Mouse (Mus musculus) hindbrain, embryonic 16.5 days (tissue): ENCODE measurements around the gene Gnpat. TPM values are rescaled to one million over a fixed set of nuclear protein-coding genes. Genes with fewer than 3 reads are reported as not detected.

Experiments used
- ATAC-seq: fragments of 200-750 bp; cut with Nextera tagmentation; 2 replicates; pipeline ENCODE4 v1.8.0; 2017; ENCODE audit warnings: moderate TSS enrichment, moderate library complexity
- H3K27ac ChIP-seq: fragments of 300-500 bp; sonication (generic); 2 replicates; pipeline ENCODE4 v1.5.1; 2014; ENCODE audit warnings: low read depth, mild to moderate bottlenecking, control low read depth, low read length, moderate library complexity
- H3K27me3 ChIP-seq: fragments of 300-500 bp; sonication (generic); replicated peaks from 2 replicates; pipeline ENCODE4 v1.6.1; 2014; ENCODE audit warnings: low read length; ENCODE audit not compliant: control insufficient read depth, insufficient read depth
- H3K36me3 ChIP-seq: fragments of 300-500 bp; sonication (generic); 2 replicates; pipeline ENCODE4 v1.6.1; 2014; ENCODE audit warnings: mild to moderate bottlenecking, low read length, moderate library complexity, mixed read lengths; ENCODE audit not compliant: control insufficient read depth, insufficient read depth
- H3K4me1 ChIP-seq: fragments of 300-500 bp; sonication (generic); 2 replicates; pipeline ENCODE4 v1.6.1; 2014; ENCODE audit warnings: low read depth, low read length; ENCODE audit not compliant: control insufficient read depth, insufficient read depth
- H3K4me2 ChIP-seq: fragments of 300-500 bp; sonication (generic); 2 replicates; pipeline ENCODE4 v1.6.1; 2014; ENCODE audit warnings: mild to moderate bottlenecking, low read length, control low read depth, moderate library complexity
- H3K4me3 ChIP-seq: fragments of 300-500 bp; sonication (generic); 2 replicates; pipeline ENCODE4 v1.5.1; 2014; ENCODE audit warnings: mild to moderate bottlenecking, low read length, control low read depth, moderate library complexity
- H3K9ac ChIP-seq: fragments of 300-500 bp; sonication (generic); 2 replicates; pipeline ENCODE4 v1.6.1; 2014; ENCODE audit warnings: low read depth, mild to moderate bottlenecking, control low read depth, low read length, moderate library complexity
- H3K9me3 ChIP-seq: fragments of 300-500 bp; sonication (generic); 2 replicates; pipeline ENCODE4 v1.6.1; 2014; ENCODE audit warnings: mild to moderate bottlenecking, low read length, moderate library complexity; ENCODE audit not compliant: control insufficient read depth
- WGBS: fragments of 180-500 bp; shearing (Covaris S2); extraction: QIAGEN DNeasy Blood & Tissue Kit; methylation state at CpG from one replicate; pipeline ENCODE4 v1.1.7; 2014; 5-methylcytosine and 5-hydroxymethylcytosine counted together
- polyA plus RNA-seq: library from polyadenylated mRNA; unstranded; fragments of >200 nt; fragmentation: Nextera tagmentation; extraction: Ambion mirVana; gene quantifications from 2 replicates; pipeline ENCODE4 v1.2.1, GENCODE M21; 2015

Gnpat gene
- polyA plus RNA-seq, 1 experiment from 2014 or later: 73.8 TPM

- WGBS: 3% methylated on average over 5 of the region's 5 CpGs
- Histone ChIP-seq H3K4me1 (no peaks in the 10 kb centered on the region), H3K9ac (no peak overlapping the region), H3K9me3 (no peaks in the 10 kb centered on the region), H3K27ac (no peak overlapping the region), H3K4me2 (no peak overlapping the region), H3K4me3 (no peak overlapping the region), H3K27me3 (no peaks in the 10 kb centered on the region), H3K36me3 (peaks cover 33% of the 10 kb centered on the region)
- ATAC-seq: no peak
Observed at GRCm38 (mm10) chr8:124827387-124827786, 35.4 kb upstream of the Gnpat start.

- ATAC-seq: no peak
- Histone ChIP-seq H3K27me3 (no peaks in the 10 kb centered on the region), H3K4me2 (no peak overlapping the region), H3K4me3 (no peak overlapping the region), H3K9me3 (no peaks in the 10 kb centered on the region), H3K9ac (no peak overlapping the region), H3K36me3 (peaks cover 22% of the 10 kb centered on the region), H3K27ac (no peak overlapping the region), H3K4me1 (no peaks in the 10 kb centered on the region)
- WGBS: 80% methylated on average over 24 of the region's 24 CpGs
Observed at GRCm38 (mm10) chr8:124828561-124829240, 34.1 kb upstream of the Gnpat start.

- Histone ChIP-seq H3K9ac (no peak overlapping the region), H3K9me3 (no peaks in the 10 kb centered on the region), H3K4me1 (no peaks in the 10 kb centered on the region), H3K4me3 (no peak overlapping the region), H3K27ac (no peak overlapping the region), H3K27me3 (no peaks in the 10 kb centered on the region), H3K4me2 (no peak overlapping the region), H3K36me3 (peaks cover 13% of the 10 kb centered on the region)
- ATAC-seq: no peak
- 78% methylated on average over 13 of the region's 13 CpGs for WGBS
Observed at GRCm38 (mm10) chr8:124830050-124830449, 32.8 kb upstream of the Gnpat start.

- no peaks in the 10 kb centered on the region for H3K27me3 ChIP-seq
- ATAC-seq: no peak
- H3K4me2 ChIP-seq: no peak overlapping the region
- 81% methylated on average over 6 of the region's 6 CpGs for WGBS
- peaks cover 9% of the 10 kb centered on the region for H3K36me3 ChIP-seq
- H3K9ac ChIP-seq: no peak overlapping the region
- no peak overlapping the region for H3K4me3 ChIP-seq
- no peaks in the 10 kb centered on the region for H3K4me1 ChIP-seq
- H3K27ac ChIP-seq: no peak overlapping the region
- H3K9me3 ChIP-seq: no peaks in the 10 kb centered on the region
Observed at GRCm38 (mm10) chr8:124831531-124831930, 31.3 kb upstream of the Gnpat start.

- Histone ChIP-seq H3K27ac (no peak overlapping the region), H3K4me2 (no peak overlapping the region), H3K9me3 (no peaks in the 10 kb centered on the region), H3K4me3 (no peak overlapping the region), H3K36me3 (peaks cover 9% of the 10 kb centered on the region), H3K9ac (no peak overlapping the region), H3K4me1 (no peaks in the 10 kb centered on the region), H3K27me3 (no peaks in the 10 kb centered on the region)
- ATAC-seq: no peak
- 89% methylated on average over 6 of the region's 6 CpGs for WGBS
Observed at GRCm38 (mm10) chr8:124831941-124832340, 30.9 kb upstream of the Gnpat start.

- no peaks in the 10 kb centered on the region for H3K27me3 ChIP-seq
- H3K9me3 ChIP-seq: no peaks in the 10 kb centered on the region
- H3K27ac ChIP-seq: no peak overlapping the region
- WGBS: 48% methylated on average over 15 of the region's 15 CpGs
- no peak overlapping the region for H3K4me3 ChIP-seq
- H3K36me3 ChIP-seq: peaks cover 12% of the 10 kb centered on the region
- no peak overlapping the region for H3K4me2 ChIP-seq
- H3K4me1 ChIP-seq: no peaks in the 10 kb centered on the region
- no peak overlapping the region for H3K9ac ChIP-seq
- ATAC-seq: no peak
Observed at GRCm38 (mm10) chr8:124833430-124834205, 29.2 kb upstream of the Gnpat start.

- no peak overlapping the region for H3K9ac ChIP-seq
- no peaks in the 10 kb centered on the region for H3K4me1 ChIP-seq
- ATAC-seq: no peak
Observed at GRCm38 (mm10) chr8:124835848-124836247, 27.0 kb upstream of the Gnpat start.

GRCm38 (mm10) chr8:124836273-124836672 lies 26.6 kb upstream of the Gnpat start:
- 78% methylated on average over 7 of the region's 7 CpGs for WGBS
- H3K9me3 ChIP-seq: no peaks in the 10 kb centered on the region
- no peak for ATAC-seq
- H3K4me1 ChIP-seq: no peaks in the 10 kb centered on the region
- no peak overlapping the region for H3K9ac ChIP-seq
- no peak overlapping the region for H3K4me3 ChIP-seq
- H3K36me3 ChIP-seq: peaks cover 12% of the 10 kb centered on the region
- no peaks in the 10 kb centered on the region for H3K27me3 ChIP-seq
- H3K4me2 ChIP-seq: no peak overlapping the region
- H3K27ac ChIP-seq: no peak overlapping the region

More at GRCm38 (mm10) chr8:124835848-124836247, 27.0 kb upstream of the Gnpat start:
- Histone ChIP-seq H3K36me3 (peaks cover 12% of the 10 kb centered on the region), H3K4me3 (no peak overlapping the region), H3K27ac (no peak overlapping the region), H3K4me2 (no peak overlapping the region), H3K9me3 (no peaks in the 10 kb centered on the region), H3K27me3 (no peaks in the 10 kb centered on the region)

GRCm38 (mm10) chr8:124836907-124837306 lies 25.9 kb upstream of the Gnpat start:
- Histone ChIP-seq H3K9me3 (no peaks in the 10 kb centered on the region), H3K4me3 (no peak overlapping the region), H3K4me1 (no peaks in the 10 kb centered on the region), H3K36me3 (peaks cover 12% of the 10 kb centered on the region), H3K4me2 (no peak overlapping the region), H3K27me3 (no peaks in the 10 kb centered on the region), H3K9ac (no peak overlapping the region), H3K27ac (no peak overlapping the region)
- 85% methylated on average over 2 of the region's 2 CpGs for WGBS
- ATAC-seq: no peak
